Mouse (Mus musculus): Measurements from ENCODE around the gene Atp1b2. TPM values are rescaled to one million over a fixed set of nuclear protein-coding genes. Genes with fewer than 3 reads are reported as not detected.
"Not testable (repeated sequence)": the region's sequence is repeated elsewhere in the genome, so short reads cannot be mapped to it uniquely, and the experiment has no call there.

Gene Atp1b2
- total and polyA plus RNA-seq, 2 experiments from 2014 or later = 161 to 167 TPM

GRCm38 (mm10) chr11:69622406-69622805 lies 16.7 kb upstream of the Atp1b2 start:
- Histone ChIP-seq H3K36me3 (ENCODE audit: insufficient read depth, low read length) (no peaks in the 10 kb centered on the region), H3K4me3 (ENCODE audit: low read depth, low read length) (peak overlapping the region; percentile 51), H3K9ac (replicated peaks; ENCODE audit: low read length, poor library complexity, severe bottlenecking) (peak overlapping the region; percentile 89), H3K27me3 (ENCODE audit: insufficient read depth, low read length) (no peaks in the 10 kb centered on the region), H3K4me2 (ENCODE audit: low read depth, low read length, poor library complexity, severe bottlenecking) (peak overlapping the region; percentile 76), H3K9me3 (ENCODE audit: low read length) (no peaks in the 10 kb centered on the region), H3K4me1 (ENCODE audit: insufficient read depth, low read length) (0 out of 2 replicates have a peak, but pooled peaks cover 4% of the 10 kb centered on the region), H3K27ac (ENCODE audit: low read depth, low read length) (peak overlapping the region; percentile 85)
- ATAC-seq (ENCODE audit: low FRiP score) (no peak), DNase-seq (ENCODE audit: low spot score) (peak; percentile 18)
- WGBS = 34% methylated on average over 6 of the region's 6 CpGs
- no peak for TF ChIP-seq CTCF (IDR thresholded peaks at IDR 0.05)

- H3K4me1 ChIP-seq (ENCODE audit: insufficient read depth, low read length) = 0 out of 2 replicates have a peak, but pooled peaks cover 4% of the 10 kb centered on the region
- under 1% methylated on average over 20 of the region's 20 CpGs for WGBS
- no peaks in the 10 kb centered on the region for H3K9me3 ChIP-seq (ENCODE audit: low read length)
- no peak for TF ChIP-seq CTCF (IDR thresholded peaks at IDR 0.05)
- H3K27me3 ChIP-seq (ENCODE audit: insufficient read depth, low read length) = no peaks in the 10 kb centered on the region
- peak within 1 kb of the TSS; percentile 89 for H3K9ac ChIP-seq (replicated peaks; ENCODE audit: low read length, poor library complexity, severe bottlenecking)
- H3K27ac ChIP-seq (ENCODE audit: low read depth, low read length) = peak within 1 kb of the TSS; percentile 85
- H3K4me2 ChIP-seq (ENCODE audit: low read depth, low read length, poor library complexity, severe bottlenecking) = peak within 1 kb of the TSS; percentile 76
- no peaks in the 10 kb centered on the region for H3K36me3 ChIP-seq (ENCODE audit: insufficient read depth, low read length)
- DNase-seq (ENCODE audit: low spot score) = peak; percentile 93
- peak within 1 kb of the TSS; percentile 51 for H3K4me3 ChIP-seq (ENCODE audit: low read depth, low read length)
- peak; percentile 84 for ATAC-seq (ENCODE audit: low FRiP score)
These were observed 16.0 kb upstream of the Atp1b2 start, which contains the start of gene Sat2 for GRCm38 (mm10) chr11:69621571-69622268. TSS of gene Sat2 (plus strand) at chr11:69622024.

GRCm38 (mm10) chr11:69620394-69621081 lies 14.8 kb upstream of the Atp1b2 start:
- WGBS = 89% methylated on average over 7 of the region's 7 CpGs
- DNase-seq (ENCODE audit: low spot score) (no peak), ATAC-seq (ENCODE audit: low FRiP score) (no peak)
- Histone ChIP-seq H3K27ac (ENCODE audit: low read depth, low read length) (no peak overlapping the region), H3K4me2 (ENCODE audit: low read depth, low read length, poor library complexity, severe bottlenecking) (no peak overlapping the region), H3K36me3 (ENCODE audit: insufficient read depth, low read length) (no peaks in the 10 kb centered on the region), H3K27me3 (ENCODE audit: insufficient read depth, low read length) (no peaks in the 10 kb centered on the region), H3K9ac (replicated peaks; ENCODE audit: low read length, poor library complexity, severe bottlenecking) (no peak overlapping the region), H3K9me3 (ENCODE audit: low read length) (no peaks in the 10 kb centered on the region), H3K4me1 (ENCODE audit: insufficient read depth, low read length) (0 out of 2 replicates have a peak, but pooled peaks cover 4% of the 10 kb centered on the region), H3K4me3 (ENCODE audit: low read depth, low read length) (no peak overlapping the region)
- no peak for TF ChIP-seq CTCF (IDR thresholded peaks at IDR 0.05)

GRCm38 (mm10) chr11:69617805-69618204 lies 12.1 kb upstream of the Atp1b2 start, which contains the start of gene Shbg:
TSS of gene Shbg (minus strand) at chr11:69617905.
- TF ChIP-seq CTCF (IDR thresholded peaks at IDR 0.05) = no peak
- H3K27ac ChIP-seq (ENCODE audit: low read depth, low read length) = no peak within 1 kb of the TSS
- H3K27me3 ChIP-seq (ENCODE audit: insufficient read depth, low read length) = no peaks in the 10 kb centered on the region
- H3K4me1 ChIP-seq (ENCODE audit: insufficient read depth, low read length) = 0 out of 2 replicates have a peak, but pooled peaks cover 2% of the 10 kb centered on the region
- WGBS = 80% methylated on average over 5 of the region's 5 CpGs
- no peak within 1 kb of the TSS for H3K4me2 ChIP-seq (ENCODE audit: low read depth, low read length, poor library complexity, severe bottlenecking)
- H3K9me3 ChIP-seq (ENCODE audit: low read length) = no peaks in the 10 kb centered on the region
- H3K4me3 ChIP-seq (ENCODE audit: low read depth, low read length) = no peak within 1 kb of the TSS
- no peaks in the 10 kb centered on the region for H3K36me3 ChIP-seq (ENCODE audit: insufficient read depth, low read length)
- no peak for ATAC-seq (ENCODE audit: low FRiP score)
- no peak for DNase-seq (ENCODE audit: low spot score)
- no peak within 1 kb of the TSS for H3K9ac ChIP-seq (replicated peaks; ENCODE audit: low read length, poor library complexity, severe bottlenecking)

- no peaks in the 10 kb centered on the region for H3K36me3 ChIP-seq (ENCODE audit: insufficient read depth, low read length)
- no peak overlapping the region for H3K27ac ChIP-seq (ENCODE audit: low read depth, low read length)
- 0 out of 2 replicates have a peak, but pooled peaks have one; percentile 6 for TF ChIP-seq CTCF (IDR thresholded peaks at IDR 0.05)
- no peaks in the 10 kb centered on the region for H3K27me3 ChIP-seq (ENCODE audit: insufficient read depth, low read length)
- no peak overlapping the region for H3K4me3 ChIP-seq (ENCODE audit: low read depth, low read length)
- no peaks in the 10 kb centered on the region for H3K9me3 ChIP-seq (ENCODE audit: low read length)
- no peak for DNase-seq (ENCODE audit: low spot score)
- H3K9ac ChIP-seq (replicated peaks; ENCODE audit: low read length, poor library complexity, severe bottlenecking) = no peak overlapping the region
- no peaks in the 10 kb centered on the region for H3K4me1 ChIP-seq (ENCODE audit: insufficient read depth, low read length)
- WGBS = 50% methylated on average over 10 of the region's 10 CpGs
- no peak overlapping the region for H3K4me2 ChIP-seq (ENCODE audit: low read depth, low read length, poor library complexity, severe bottlenecking)
- ATAC-seq (ENCODE audit: low FRiP score) = no peak
These were observed 11.0 kb upstream of the Atp1b2 start for GRCm38 (mm10) chr11:69616781-69617180.

GRCm38 (mm10) chr11:69614257-69614588 lies 8.5 kb upstream of the Atp1b2 start:
- H3K4me1 ChIP-seq (ENCODE audit: insufficient read depth, low read length); H3K4me3 ChIP-seq (ENCODE audit: low read depth, low read length); H3K9ac ChIP-seq (replicated peaks; ENCODE audit: low read length, poor library complexity, severe bottlenecking); H3K9me3 ChIP-seq (ENCODE audit: low read length); H3K27ac ChIP-seq (ENCODE audit: low read depth, low read length); H3K4me2 ChIP-seq (ENCODE audit: low read depth, low read length, poor library complexity, severe bottlenecking); H3K27me3 ChIP-seq (ENCODE audit: insufficient read depth, low read length); H3K36me3 ChIP-seq (ENCODE audit: insufficient read depth, low read length); ATAC-seq (ENCODE audit: low FRiP score); DNase-seq (ENCODE audit: low spot score): not testable (repeated sequence)
- 47% methylated on average over 11 of the region's 11 CpGs for WGBS

Measured in midbrain, postnatal 0 days (tissue).